In genomic region chr7:144234783-144235182, GRCm38 (mm10) we compare ENCODE assay signal across 13 mouse cellular contexts.
A peak's percentile ranks its signal among the peaks of the same experiment; 100 is the strongest.
DNase-seq lines count a peak whose midpoint lies in the region; ATAC-seq and TF ChIP-seq lines count a peak whose summit lies in the region.
"Had no signal": no experiment of that assay in that cellular context is flagged by ENCODE, and none has a peak within 500 bp of the region (broad histone marks: within the 10 kb centered on the region; RNA-seq: fewer than 3 reads in every experiment).

No protein-coding gene starts in this region.

- H3K27ac ChIP-seq in gastrocnemius, adult 2 months, result no peak overlapping the region
- no peak overlapping the region for H3K27ac ChIP-seq in kidney, postnatal 0 days
- 0 out of 2 replicates have a peak overlapping the region, but pooled peaks have one; percentile 2 for H3K27ac ChIP-seq in stomach, postnatal 0 days (replicated peaks)
- H3K27ac ChIP-seq: limb, embryonic 13.5 days had no signal

- DNase-seq in gastrocnemius, adult 2 months, result no peak
- DNase-seq in gastrocnemius, postnatal 25 days, result no peak
- peak; percentile 5 to 11 for DNase-seq in lung, adult 18-20 months
- no peak for DNase-seq in lung, postnatal 14 days
- DNase-seq in kidney, postnatal 0 days (ENCODE audit: low spot score), result no peak
- peak; percentile 28 for DNase-seq in stomach, postnatal 0 days (ENCODE audit: low spot score)
- no peak for DNase-seq in frontal cortex, postnatal 36 days (ENCODE audit: low spot score in 2 of 2)
- DNase-seq in thymus, postnatal 0 days (ENCODE audit: low spot score), result no peak
- DNase-seq: cerebellum, adult 9-10 months had no signal

- no peak overlapping the region for H3K9ac ChIP-seq in kidney, postnatal 0 days (ENCODE audit: low read depth, low read length)
- no peak overlapping the region for H3K9ac ChIP-seq in stomach, postnatal 0 days (ENCODE audit: low read length)
- H3K9ac ChIP-seq: limb, embryonic 13.5 days had no signal

- no peaks in the 10 kb centered on the region for H3K36me3 ChIP-seq in kidney, postnatal 0 days (ENCODE audit: insufficient read depth, low read length)
- no peaks in the 10 kb centered on the region for H3K36me3 ChIP-seq in stomach, postnatal 0 days (ENCODE audit: control insufficient read depth, insufficient read depth, low read length)
- H3K36me3 ChIP-seq: limb, embryonic 13.5 days had no signal

- no peak overlapping the region for H3K4me3 ChIP-seq in gastrocnemius, adult 2 months
- H3K4me3 ChIP-seq in kidney, postnatal 0 days (replicated peaks; ENCODE audit: low read depth, low read length), result no peak overlapping the region
- H3K4me3 ChIP-seq in stomach, postnatal 0 days (ENCODE audit: low read depth, low read length), result no peak overlapping the region
- H3K4me3 ChIP-seq: limb, embryonic 13.5 days had no signal

- no peak for ATAC-seq in kidney, postnatal 0 days (replicated peaks; ENCODE audit: low FRiP score, low read depth)
- ATAC-seq in stomach, postnatal 0 days (ENCODE audit: low FRiP score, low TSS enrichment), result no peak
- ATAC-seq: inflammation-experienced regulatory T-cells, adult 6 months; midbrain, embryonic 16.5 days had no signal

- intact Hi-C loops in gastrocnemius, adult 2 months (cut with DNase I), result no loop called here

- TF ChIP-seq CTCF in gastrocnemius, adult 2 months (IDR thresholded peaks at IDR 0.05), result peak; percentile 11; the same call in 1 of the 2 replicates
- TF ChIP-seq CTCF in kidney, postnatal 0 days (IDR thresholded peaks at IDR 0.05; ENCODE audit: low read depth), result peak; percentile 45
- peak; percentile 57 for TF ChIP-seq CTCF in stomach, postnatal 0 days (IDR thresholded peaks at IDR 0.05; ENCODE audit: low read depth)

- no peak for TF ChIP-seq EP300 in stomach, postnatal 0 days (optimal IDR thresholded peaks at IDR 0.05)

- H3K27me3 ChIP-seq in kidney, postnatal 0 days (ENCODE audit: insufficient read depth, low read length), result no peaks in the 10 kb centered on the region
- H3K27me3 ChIP-seq in stomach, postnatal 0 days (ENCODE audit: control insufficient read depth, insufficient read depth, low read length), result no peaks in the 10 kb centered on the region

- no peaks in the 10 kb centered on the region for H3K4me1 ChIP-seq in kidney, postnatal 0 days (replicated peaks; ENCODE audit: insufficient read depth, low read length)
- no peaks in the 10 kb centered on the region for H3K4me1 ChIP-seq in stomach, postnatal 0 days (replicated peaks; ENCODE audit: control insufficient read depth, insufficient read depth)

- H3K9me3 ChIP-seq in kidney, postnatal 0 days (replicated peaks; ENCODE audit: low read length), result no peaks in the 10 kb centered on the region
- no peaks in the 10 kb centered on the region for H3K9me3 ChIP-seq in stomach, postnatal 0 days (ENCODE audit: control insufficient read depth, low read length)
- H3K9me3 ChIP-seq: limb, embryonic 13.5 days had no signal

- 63% methylated on average over 5 of the region's 5 CpGs for WGBS in kidney, postnatal 0 days
- 50% methylated on average over 5 of the region's 5 CpGs for WGBS in stomach, postnatal 0 days

- H3K4me2 ChIP-seq in kidney, postnatal 0 days (ENCODE audit: low read length), result no peak overlapping the region
- no peak overlapping the region for H3K4me2 ChIP-seq in stomach, postnatal 0 days (replicated peaks; ENCODE audit: low read depth)
- H3K4me2 ChIP-seq: heart, embryonic 11.5 days; limb, embryonic 13.5 days had no signal

Comparison
In these comparisons a context has a peak if more than half of its experiments do, and no peak if none do; other contexts are left out.
1. DNase-seq: peak in lung, adult 18-20 months (2 of 2) and stomach, postnatal 0 days (single experiment); none in gastrocnemius, adult 2 months (single experiment), gastrocnemius, postnatal 25 days (single experiment), lung, postnatal 14 days (single experiment), kidney, postnatal 0 days (single experiment), frontal cortex, postnatal 36 days (0 of 2) and thymus, postnatal 0 days (single experiment).
2. Peak in every context shown above with its lines, with median percentiles within 50 percentile points of each other: CTCF ChIP-seq.